ENCODE assay signal across 7 mouse cellular contexts in genomic region chr11:54998284-54998683, GRCm38 (mm10). TPM values are rescaled to one million over a fixed set of nuclear protein-coding genes. Genes with fewer than 3 reads are reported as not detected.
DNase-seq lines count a peak whose midpoint lies in the region.

No protein-coding gene starts in this region.

- intact Hi-C loops in left cerebral cortex, postnatal 10 days (cut with DNase I): loop anchor here (2.0 to 10.0 kb wide), 4 partner anchors 41 to 447 kb away; no protein-coding TSS in a partner anchor

- peak; percentile 83 for DNase-seq in WW6 (ENCODE audit: low read depth, low spot score)
- DNase-seq in cerebellum, postnatal 14 days: peak; percentile 78
- peak; percentile 54 for DNase-seq in gastrocnemius, postnatal 10 days
- peak; percentile 24 for DNase-seq in hindlimb bud, embryonic 11.5 days (ENCODE audit: extremely low spot score, low read depth, low spot score)
- peak; percentile 35 to 68 for DNase-seq in left cerebral cortex, postnatal 10 days (ENCODE audit: extremely low spot score in 1 of 2, low spot score in 2 of 2)
- DNase-seq in mesoderm, embryonic 11.5 days (ENCODE audit: low read depth, low spot score): peak; percentile 79
- peak; percentile 56 for DNase-seq in right cerebral cortex, postnatal 4 days

RNA-seq across cellular contexts. Expression of gene Anxa6, which starts 35.0 kb away (rescaled TPM):
- 100 to 1,000 TPM; 297 to 313 TPM for total RNA-seq in gastrocnemius, postnatal 10 days (2021)
- 10 to 100 TPM; 82.6 to 85.7 TPM for total RNA-seq in left cerebral cortex, postnatal 10 days (2021)

RNA-seq across cellular contexts. Expression of gene Tnip1, which starts 35.6 kb away (rescaled TPM):
- 10 to 100 TPM; 31.7 to 37.5 TPM for total RNA-seq in gastrocnemius, postnatal 10 days (2021)
- 10 to 100 TPM; 28.2 to 31.0 TPM for total RNA-seq in left cerebral cortex, postnatal 10 days (2021)

Comparison
In these comparisons a context has a peak if more than half of its experiments do, and no peak if none do; other contexts are left out.
1. Peak in every context shown above with its lines: DNase-seq.
2. DNase-seq: peak in every context shown above with its lines; median percentile 83 in WW6; 79 in mesoderm, embryonic 11.5 days; 78 in cerebellum, postnatal 14 days; 56 in right cerebral cortex, postnatal 4 days; 54 in gastrocnemius, postnatal 10 days; 52 in left cerebral cortex, postnatal 10 days; 24 in hindlimb bud, embryonic 11.5 days.